Comparison of ENCODE assay signal across 21 mouse cellular contexts in the genomic region with DNA sequence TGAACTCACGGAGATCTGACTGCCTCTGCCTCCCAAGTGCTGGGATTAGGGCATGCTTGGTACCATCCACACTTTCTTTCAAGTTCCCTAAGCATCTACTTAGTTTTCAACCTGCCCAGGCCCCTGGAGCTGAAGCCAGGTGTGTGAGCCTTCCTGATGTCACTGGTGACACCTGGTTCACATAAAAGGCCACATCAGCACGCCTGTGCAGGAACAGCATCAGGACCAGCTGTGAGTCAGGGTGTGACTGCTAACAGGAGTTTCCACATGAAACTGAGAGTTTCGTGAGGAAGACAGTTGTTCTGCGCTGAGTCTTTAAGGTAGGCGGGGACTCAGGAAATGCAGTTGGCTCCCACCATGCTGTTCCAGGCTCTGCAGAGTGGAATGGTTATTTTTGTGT. TPM values are rescaled to one million over a fixed set of nuclear protein-coding genes. Genes with fewer than 3 reads are reported as not detected.
DNase-seq lines count a peak whose midpoint lies in the region; TF ChIP-seq lines count a peak whose summit lies in the region.
"Had no signal": no experiment of that assay in that cellular context is flagged by ENCODE, and none has a peak within 500 bp of the region (broad histone marks: within the 10 kb centered on the region; RNA-seq: fewer than 3 reads in every experiment).

No protein-coding gene starts in this region.

- no peak overlapping the region for H3K9ac ChIP-seq in CH12.LX (ENCODE audit: insufficient read depth, low read depth)
- H3K9ac ChIP-seq: embryonic facial prominence, embryonic 12.5 days; embryonic facial prominence, embryonic 15.5 days; forebrain, embryonic 12.5 days; forebrain, embryonic 15.5 days; hindbrain, embryonic 13.5 days had no signal

- H3K27me3 ChIP-seq in spleen, adult 2 months (ENCODE audit: control insufficient read depth, insufficient read depth, low read length): no peaks in the 10 kb centered on the region
- H3K27me3 ChIP-seq in CH12.LX (replicated peaks): peaks cover 4% of the 10 kb centered on the region
- no peaks in the 10 kb centered on the region for H3K27me3 ChIP-seq in splenic B cell, adult 2 months (ENCODE audit: control insufficient read depth, insufficient read depth, low read length, poor library complexity, severe bottlenecking)
- H3K27me3 ChIP-seq: embryonic facial prominence, embryonic 15.5 days had no signal

- no peak for TF ChIP-seq POLR2A in spleen, adult 2 months (IDR thresholded peaks at IDR 0.05; ENCODE audit: low read depth, low read length)
- TF ChIP-seq POLR2A in CH12.LX (IDR thresholded peaks at IDR 0.05; ENCODE audit: low read depth, low read length): no peak

- H3K4me3 ChIP-seq in spleen, adult 2 months (ENCODE audit: extremely low read depth, insufficient read depth, insufficient read length): no peak overlapping the region
- H3K4me3 ChIP-seq in CH12.LX (replicated peaks in 1 of 3; ENCODE audit: low read depth in 2 of 3, low read length in 2 of 3, poor library complexity in 1 of 3): no peak overlapping the region
- H3K4me3 ChIP-seq: embryonic facial prominence, embryonic 12.5 days; embryonic facial prominence, embryonic 15.5 days; forebrain, embryonic 12.5 days; forebrain, embryonic 15.5 days; hindbrain, embryonic 13.5 days had no signal

- no peaks in the 10 kb centered on the region for H3K79me2 ChIP-seq in CH12.LX (replicated peaks; ENCODE audit: control insufficient read depth, extremely low read depth, insufficient read depth, poor library complexity, severe bottlenecking)

- in situ Hi-C loops in CH12.LX (cut with MboI; ENCODE audit: low pct_ligation_motif_present, low pct_unique_long_range_greater_than_20kb, low sequenced_read_pairs): loop anchor here (5.0 to 25.0 kb wide), 3 partner anchors 42 to 503 kb away; partner anchors contain the start of gene Psen2

- WGBS in spleen, adult 2 months: 57% methylated on average over 5 of the region's 5 CpGs

- TF ChIP-seq RAD21 in CH12.LX (IDR thresholded peaks at IDR 0.05; ENCODE audit: low read depth, low read length): no peak

- TF ChIP-seq CTCF in spleen, adult 2 months (IDR thresholded peaks at IDR 0.05; ENCODE audit: extremely low read depth, insufficient read depth, insufficient read length, insufficient replicate concordance): no peak
- TF ChIP-seq CTCF in CH12.LX (conservative IDR thresholded peaks at IDR 0.05 in 1 of 2, IDR thresholded peaks at IDR 0.05 in 1 of 2; ENCODE audit: low read depth in 2 of 2, low read length in 2 of 2): no peak

- H3K36me3 ChIP-seq in spleen, adult 2 months (ENCODE audit: control insufficient read depth, insufficient read depth, low read length): no peaks in the 10 kb centered on the region
- H3K36me3 ChIP-seq in CH12.LX (replicated peaks in 1 of 2; ENCODE audit: control insufficient read depth in 1 of 2, insufficient read depth in 1 of 2, low read length in 1 of 2): no peaks in the 10 kb centered on the region
- H3K36me3 ChIP-seq in splenic B cell, adult 2 months (ENCODE audit: control insufficient read depth, insufficient read depth, low read length, poor library complexity, severe bottlenecking): no peaks in the 10 kb centered on the region
- H3K36me3 ChIP-seq: embryonic facial prominence, embryonic 12.5 days; embryonic facial prominence, embryonic 15.5 days; forebrain, embryonic 12.5 days; forebrain, embryonic 15.5 days; hindbrain, embryonic 13.5 days had no signal

- no peaks in the 10 kb centered on the region for H3K9me3 ChIP-seq in CH12.LX (replicated peaks; ENCODE audit: low read length)
- H3K9me3 ChIP-seq: embryonic facial prominence, embryonic 12.5 days; embryonic facial prominence, embryonic 15.5 days; forebrain, embryonic 12.5 days; forebrain, embryonic 15.5 days; hindbrain, embryonic 13.5 days had no signal

- H3K4me1 ChIP-seq in spleen, adult 2 months (ENCODE audit: control insufficient read depth, insufficient read depth, insufficient read length): peaks cover 17% of the 10 kb centered on the region
- peaks cover 17 to 33% of the 10 kb centered on the region in 2 experiments for H3K4me1 ChIP-seq in CH12.LX (ENCODE audit: control insufficient read depth in 1 of 2, insufficient read depth in 2 of 2)

- peak; percentile 79 for TF ChIP-seq EP300 in CH12.LX (IDR thresholded peaks at IDR 0.05; ENCODE audit: low read length)

- no peak for DNase-seq in spleen, adult 2 months (ENCODE audit: low read depth in 1 of 2, low spot score in 2 of 2)
- no peak for DNase-seq in spleen, adult 18-20 months
- DNase-seq in thymus, postnatal 4 days: peak; percentile 23
- DNase-seq in thymus, postnatal 25 days: no peak
- DNase-seq in CH12.LX (ENCODE audit: extremely low read depth) (peak; percentile 55), MN1 (ENCODE audit: low spot score) (no peak)
- DNase-seq in splenic B cell, adult 2 months (ENCODE audit: low read depth, low spot score): peak; percentile 39
- DNase-seq in right cerebral cortex, postnatal 4 days: no peak
- DNase-seq: adrenal gland, postnatal 10 days; adrenal gland, postnatal 36 days; cerebellum, adult 11 months; cerebellum, adult 2 months; cerebellum, adult 9-11 months; cerebellum, postnatal 25 days; gastrocnemius, postnatal 25 days had no signal

- H3K27ac ChIP-seq in spleen, adult 2 months (ENCODE audit: insufficient read depth, low read length): peak overlapping the region; percentile 62; the same call in 1 of the 2 replicates
- no peak overlapping the region for H3K27ac ChIP-seq in CH12.LX (ENCODE audit: insufficient read depth, low read depth)
- H3K27ac ChIP-seq: embryonic facial prominence, embryonic 12.5 days; embryonic facial prominence, embryonic 15.5 days; forebrain, embryonic 12.5 days; forebrain, embryonic 15.5 days; hindbrain, embryonic 13.5 days had no signal

- H3K4me2 ChIP-seq in CH12.LX (ENCODE audit: insufficient read depth, low read depth, poor library complexity, severe bottlenecking): no peak overlapping the region
- H3K4me2 ChIP-seq: embryonic facial prominence, embryonic 12.5 days; embryonic facial prominence, embryonic 15.5 days; forebrain, embryonic 12.5 days; forebrain, embryonic 15.5 days; heart, embryonic 11.5 days; hindbrain, embryonic 13.5 days had no signal

- dilution Hi-C loops in CH12.LX (cut with MboI; ENCODE audit: extremely low pct_ligation_motif_present, extremely low pct_unique_long_range_greater_than_20kb, low sequenced_read_pairs): no loop called here

TF ChIP-seq in CH12.LX, 34 proteins besides CTCF, POLR2A, EP300 and RAD21 (continues in another document):
- no peak for TF ChIP-seq ZMIZ1 (IDR thresholded peaks at IDR 0.05; ENCODE audit: low read depth, low read length)
- peak; percentile 70 for TF ChIP-seq SIN3A (IDR thresholded peaks at IDR 0.05; ENCODE audit: low read length)
- no peak for TF ChIP-seq NELFE (IDR thresholded peaks at IDR 0.05; ENCODE audit: low read depth, low read length)
- TF ChIP-seq RCOR1 (conservative IDR thresholded peaks at IDR 0.05; ENCODE audit: low read depth, low read length): 0 out of 2 replicates have a peak, but pooled peaks have one; percentile 48
- TF ChIP-seq GABPA (IDR thresholded peaks at IDR 0.05; ENCODE audit: insufficient replicate concordance, low read depth, low read length): no peak
- TF ChIP-seq ZNF384 (IDR thresholded peaks at IDR 0.05; ENCODE audit: low read depth, low read length): no peak
- TF ChIP-seq MAFK (IDR thresholded peaks at IDR 0.05; ENCODE audit: insufficient replicate concordance, low read length): peak; percentile 70
- TF ChIP-seq TBP (conservative IDR thresholded peaks at IDR 0.05; ENCODE audit: low read depth, low read length): no peak
- no peak for TF ChIP-seq CHD1 (IDR thresholded peaks at IDR 0.05; ENCODE audit: low read depth, low read length)
- no peak for TF ChIP-seq ZKSCAN1 (IDR thresholded peaks at IDR 0.05; ENCODE audit: borderline replicate concordance, low read depth, low read length)
- peak; percentile 58 for TF ChIP-seq MYC (IDR thresholded peaks at IDR 0.05; ENCODE audit: low read depth, low read length)
- TF ChIP-seq KAT2A (IDR thresholded peaks at IDR 0.05; ENCODE audit: insufficient replicate concordance, low read length): no peak
- peak; percentile 26; the same call in 1 of the 2 replicates for TF ChIP-seq CHD2 (IDR thresholded peaks at IDR 0.05; ENCODE audit: low read length)
- no peak for TF ChIP-seq E2F4 (IDR thresholded peaks at IDR 0.05; ENCODE audit: insufficient replicate concordance, low read depth, low read length)
- TF ChIP-seq IRF4 (IDR thresholded peaks at IDR 0.05; ENCODE audit: low read depth, low read length): peak; percentile 85
- no peak; the same call in 1 of the 2 replicates for TF ChIP-seq MEF2A (IDR thresholded peaks at IDR 0.05; ENCODE audit: borderline replicate concordance, low read depth, low read length)
- TF ChIP-seq NRF1 (IDR thresholded peaks at IDR 0.05; ENCODE audit: low read depth, low read length): peak; percentile 59
- 0 out of 2 replicates have a peak, but pooled peaks have one; percentile 20 for TF ChIP-seq ELF1 (IDR thresholded peaks at IDR 0.05; ENCODE audit: low read depth, low read length)
- TF ChIP-seq UBTF (IDR thresholded peaks at IDR 0.05; ENCODE audit: low read depth, low read length): no peak
- TF ChIP-seq JUND (conservative IDR thresholded peaks at IDR 0.05; ENCODE audit: low read depth, low read length): 0 out of 2 replicates have a peak, but pooled peaks have one; percentile 17
- TF ChIP-seq HCFC1 (IDR thresholded peaks at IDR 0.05; ENCODE audit: low read depth, low read length): no peak
- 0 out of 2 replicates have a peak, but pooled peaks have one; percentile 21 for TF ChIP-seq JUN (IDR thresholded peaks at IDR 0.05; ENCODE audit: insufficient read depth, low read depth, low read length)
- TF ChIP-seq USF2 (conservative IDR thresholded peaks at IDR 0.05; ENCODE audit: low read depth, low read length): no peak
- no peak for TF ChIP-seq SMC3 (IDR thresholded peaks at IDR 0.05; ENCODE audit: low read depth, low read length)
- peak; percentile 37; the same call in 1 of the 2 replicates for TF ChIP-seq MAX (IDR thresholded peaks at IDR 0.05; ENCODE audit: low read length)
- peak; percentile 97 for TF ChIP-seq TCF12 (IDR thresholded peaks at IDR 0.05; ENCODE audit: low read depth, low read length)
- TF ChIP-seq BHLHE40 (IDR thresholded peaks at IDR 0.05; ENCODE audit: low read depth, low read length): peak; percentile 96
- no peak for TF ChIP-seq POLR2AphosphoS2 (IDR thresholded peaks at IDR 0.05; ENCODE audit: low read depth, low read length)

RNA-seq across cellular contexts. Expression of gene Acbd3, which starts 39.5 kb away (rescaled TPM):
- polyA plus RNA-seq in spleen, adult 2 months (2012; rRNA removed): 7.3 and 8.2 TPM in 2 replicates
- 14.5 and 17.5 TPM in 2 replicates for total RNA-seq in CH12.LX (2012; rRNA removed)
- 22.1 and 23.5 TPM in 2 replicates for total RNA-seq in CH12.LX (2014; rRNA removed)
- 22.4 and 24.2 TPM in 2 replicates for polyA plus RNA-seq in CH12.LX (2012; ENCODE audit: insufficient read length, low read depth)

RNA-seq across cellular contexts. Expression of gene H3f3a, which starts 48.4 kb away (rescaled TPM):
- 361 and 391 TPM in 2 replicates for polyA plus RNA-seq in spleen, adult 2 months (2012; rRNA removed)
- total RNA-seq in CH12.LX (2012; rRNA removed) (571 and 590 TPM in 2 replicates), CH12.LX (2014; rRNA removed) (1,420 and 1,540 TPM in 2 replicates)
- polyA plus RNA-seq in CH12.LX (2012; ENCODE audit: insufficient read length, low read depth): 629 and 715 TPM in 2 replicates

Comparison
In these comparisons a context has a peak if more than half of its experiments do, and no peak if none do; other contexts are left out.
1. DNase-seq: peak in thymus, postnatal 4 days (single experiment), CH12.LX (single experiment) and splenic B cell, adult 2 months (single experiment); none in spleen, adult 2 months (0 of 2), spleen, adult 18-20 months (0 of 2), thymus, postnatal 25 days (single experiment), right cerebral cortex, postnatal 4 days (single experiment) and MN1 (single experiment).